Mouse (Mus musculus) intestine, postnatal 0 days (tissue): ENCODE measurements at regions not wholly inside any gene's neighbourhood (a gene's known extent, or its start where the extent isn't known, plus 50 kb on each side); places are given as distances from the start of the nearest gene placed in this dataset.

ENCODE experiments used
- ATAC-seq: fragments of 200-750 bp; cut with Nextera tagmentation; 2 replicates; pipeline ENCODE4 v1.8.0; 2017; ENCODE audit warnings: mild to moderate bottlenecking, moderate TSS enrichment, moderate library complexity
- H3K27ac ChIP-seq: fragments of 300-500 bp; sonication (generic); 2 replicates; pipeline ENCODE4 v1.5.1; 2014; ENCODE audit warnings: mild to moderate bottlenecking, low read depth, low read length, moderate library complexity
- H3K27me3 ChIP-seq: fragments of 300-500 bp; sonication (generic); replicated peaks from 2 replicates; pipeline ENCODE4 v1.6.1; 2014; ENCODE audit warnings: low read length, mixed read lengths; ENCODE audit not compliant: control insufficient read depth, insufficient read depth
- H3K36me3 ChIP-seq: fragments of 300-500 bp; sonication (generic); 2 replicates; pipeline ENCODE4 v1.6.1; 2014; ENCODE audit warnings: mild to moderate bottlenecking, moderate library complexity; ENCODE audit not compliant: control insufficient read depth, insufficient read depth
- H3K4me1 ChIP-seq: fragments of 300-500 bp; sonication (generic); replicated peaks from 2 replicates; pipeline ENCODE4 v1.6.1; 2014; ENCODE audit warnings: antibody characterized with exemption, low read length, mixed read lengths; ENCODE audit not compliant: control insufficient read depth, insufficient read depth
- H3K4me2 ChIP-seq: fragments of 300-500 bp; sonication (generic); replicated peaks from 2 replicates; pipeline ENCODE4 v1.6.1; 2014; ENCODE audit warnings: low read depth, mild to moderate bottlenecking, moderate library complexity
- H3K4me3 ChIP-seq: fragments of 300-500 bp; sonication (generic); 2 replicates; pipeline ENCODE4 v1.5.1; 2014; ENCODE audit warnings: low read depth, low read length
- H3K9ac ChIP-seq: fragments of 300-500 bp; sonication (generic); 2 replicates; pipeline ENCODE4 v1.6.1; 2014; ENCODE audit warnings: mild to moderate bottlenecking, low read depth, low read length
- H3K9me3 ChIP-seq: fragments of 300-500 bp; sonication (generic); 2 replicates; pipeline ENCODE4 v1.6.1; 2016; ENCODE audit warnings: mixed run types; ENCODE audit not compliant: control insufficient read depth
- CTCF ChIP-seq: sonication (generic); IDR thresholded peaks from 2 replicates; pipeline ENCODE4 v1.5.1; 2016; ENCODE audit warnings: low read depth, mild to moderate bottlenecking, control low read depth, antibody characterized with exemption, moderate library complexity
- WGBS: fragments of 180-500 bp; shearing (Covaris S2); extraction: QIAGEN DNeasy Blood & Tissue Kit; methylation state at CpG from one replicate; pipeline ENCODE4 v1.1.7; 2014; 5-methylcytosine and 5-hydroxymethylcytosine counted together

DNA sequence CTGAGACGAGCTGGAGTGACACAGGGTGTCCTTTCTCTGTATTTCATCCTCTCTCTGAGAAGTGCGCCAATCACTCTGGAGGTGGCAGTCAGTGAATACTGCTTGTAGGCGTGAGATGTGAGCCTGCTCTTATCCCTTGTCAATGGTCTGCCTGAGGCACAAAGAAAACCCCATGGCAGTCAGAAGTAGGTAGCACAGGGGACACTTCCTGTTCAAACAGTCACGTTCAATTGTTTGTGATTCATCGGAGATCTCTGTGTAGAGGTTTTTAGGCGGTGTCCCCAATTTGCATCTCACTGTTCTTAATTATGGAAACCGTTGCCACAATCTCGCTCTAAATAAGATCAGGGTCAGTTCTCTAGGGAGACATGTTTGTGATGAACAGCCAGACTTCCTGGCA lies 447.7 kb downstream of the Glrx3 start:
- no peak overlapping the region for H3K9ac ChIP-seq
- WGBS, result 72% methylated on average over 8 of the region's 8 CpGs

DNA sequence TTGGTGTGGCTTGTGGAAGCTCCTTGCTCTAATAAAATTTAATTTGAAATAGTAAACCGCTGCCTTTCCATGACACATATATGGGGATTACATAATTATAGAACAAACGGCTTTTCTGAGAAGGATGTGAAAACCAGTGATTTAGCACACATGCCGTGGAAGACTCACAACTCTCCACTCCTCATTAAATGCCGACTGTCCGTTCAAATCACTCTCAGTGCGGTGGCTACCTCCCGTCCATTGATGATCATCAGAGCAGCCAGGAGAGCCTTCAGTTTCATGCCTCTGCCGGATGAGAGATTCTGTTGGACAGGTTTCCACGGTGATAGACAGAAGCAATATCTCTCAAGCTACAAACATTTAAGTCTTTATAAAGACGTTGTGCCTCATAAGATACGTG lies 451.3 kb downstream of the Glrx3 start:
- no peak for TF ChIP-seq CTCF

More for the DNA sequence above, 447.7 kb downstream of the Glrx3 start:
- Histone ChIP-seq H3K9me3 (no peaks in the 10 kb centered on the region), H3K4me2 (no peak overlapping the region), H3K27ac (no peak overlapping the region), H3K4me3 (no peak overlapping the region), H3K4me1 (no peaks in the 10 kb centered on the region), H3K36me3 (no peaks in the 10 kb centered on the region), H3K27me3 (no peaks in the 10 kb centered on the region)
- ATAC-seq, result no peak
- TF ChIP-seq CTCF, result no peak

DNA sequence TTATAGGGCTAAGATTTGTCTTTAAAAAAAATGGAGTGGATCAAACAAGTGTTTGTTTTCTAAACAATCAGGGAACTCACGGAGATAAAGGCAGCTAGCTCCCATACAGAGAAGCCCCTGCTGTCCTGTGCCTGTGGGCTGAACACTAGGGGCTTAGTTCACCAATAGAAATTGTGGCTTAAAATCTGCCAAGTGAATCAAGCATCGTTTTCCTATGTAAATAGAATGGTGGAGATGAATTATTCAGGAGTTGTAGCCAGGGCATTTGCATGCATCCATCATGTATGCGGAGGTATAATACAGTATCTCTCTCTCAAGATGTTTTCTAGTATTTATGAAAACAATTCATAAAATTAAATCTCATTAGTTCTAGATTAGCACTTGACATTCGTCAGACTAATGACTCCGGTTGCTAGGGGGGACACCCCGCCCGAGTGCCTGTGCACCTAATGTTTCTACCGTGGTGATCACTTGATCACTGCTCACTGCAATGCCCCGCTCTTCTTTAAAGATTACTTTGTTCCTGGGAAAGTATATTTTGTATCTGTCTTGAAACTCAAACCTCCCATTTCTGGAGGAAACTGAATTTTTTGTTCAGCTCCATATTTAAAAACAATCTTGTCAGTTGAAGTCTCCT lies 469.1 kb downstream of the Glrx3 start:
- H3K4me1 ChIP-seq, result no peaks in the 10 kb centered on the region
- ATAC-seq, result no peak
- H3K9me3 ChIP-seq, result no peaks in the 10 kb centered on the region
- H3K36me3 ChIP-seq, result no peaks in the 10 kb centered on the region
- H3K27ac ChIP-seq, result no peak overlapping the region
- no peak overlapping the region for H3K9ac ChIP-seq
- H3K4me2 ChIP-seq, result no peak overlapping the region
- H3K27me3 ChIP-seq, result no peaks in the 10 kb centered on the region
- TF ChIP-seq CTCF, result no peak
- no peak overlapping the region for H3K4me3 ChIP-seq
- WGBS, result 71% methylated on average over 9 of the region's 9 CpGs

More for the DNA sequence above, 451.3 kb downstream of the Glrx3 start:
- Histone ChIP-seq H3K9me3 (no peaks in the 10 kb centered on the region), H3K4me1 (no peaks in the 10 kb centered on the region), H3K27ac (no peak overlapping the region), H3K36me3 (no peaks in the 10 kb centered on the region), H3K4me3 (no peak overlapping the region), H3K9ac (no peak overlapping the region), H3K27me3 (no peaks in the 10 kb centered on the region), H3K4me2 (no peak overlapping the region)
- no peak for ATAC-seq
- 80% methylated on average over 11 of the region's 11 CpGs for WGBS

DNA sequence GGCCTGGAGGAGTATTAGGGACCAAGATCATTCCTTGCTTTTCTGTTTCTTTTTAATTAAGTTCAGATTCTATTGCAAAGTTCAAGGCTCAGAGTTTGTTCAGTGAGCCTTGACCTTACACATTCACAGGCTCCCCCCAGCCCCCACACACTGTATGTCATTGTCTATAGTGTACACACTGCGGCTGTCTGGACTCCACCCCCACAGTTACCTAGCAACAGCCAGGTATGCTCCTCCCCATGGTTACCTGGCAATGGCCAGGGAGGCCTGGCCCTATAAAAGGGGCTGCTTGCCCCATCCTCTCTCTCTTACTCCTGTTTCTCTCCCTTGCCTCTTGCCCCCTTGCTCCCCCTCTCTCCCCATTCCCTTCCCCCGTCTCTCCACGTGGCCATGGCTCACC lies 472.0 kb downstream of the Glrx3 start:
- Histone ChIP-seq H3K4me2 (no peak overlapping the region), H3K9ac (no peak overlapping the region), H3K9me3 (no peaks in the 10 kb centered on the region), H3K4me1 (no peaks in the 10 kb centered on the region), H3K27ac (no peak overlapping the region), H3K4me3 (no peak overlapping the region), H3K36me3 (no peaks in the 10 kb centered on the region), H3K27me3 (no peaks in the 10 kb centered on the region)
- no peak for ATAC-seq
- WGBS, result 29% methylated on average over 3 of the region's 3 CpGs
- TF ChIP-seq CTCF, result no peak

DNA sequence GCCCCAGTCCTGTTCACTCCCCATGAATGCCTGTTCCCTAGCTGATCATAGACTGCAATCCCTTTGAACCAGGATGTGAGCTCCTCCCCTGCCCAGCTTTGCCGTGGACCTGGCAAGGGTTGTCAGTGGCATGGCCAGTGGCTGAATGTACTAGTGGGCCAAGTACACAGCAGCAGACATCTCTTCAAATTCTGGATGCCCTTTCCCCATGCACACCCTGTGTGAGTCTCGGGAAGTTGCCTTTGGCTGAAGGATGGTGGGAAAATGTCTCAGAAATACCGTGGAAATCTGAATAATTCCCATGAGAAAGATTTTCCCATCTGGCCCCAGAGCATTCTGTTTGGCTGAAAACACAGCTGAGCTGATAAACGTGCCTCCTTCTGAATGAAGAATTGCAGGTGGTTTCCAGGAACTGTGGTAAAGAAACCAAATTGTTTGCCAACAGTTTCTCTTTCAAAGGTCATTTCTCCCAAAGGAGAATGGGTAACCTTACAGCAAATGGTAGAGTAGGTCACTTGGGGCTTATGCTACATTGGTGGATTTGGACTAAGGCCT lies 476.2 kb downstream of the Glrx3 start:
- TF ChIP-seq CTCF, result no peak
- no peak overlapping the region for H3K27ac ChIP-seq
- no peak overlapping the region for H3K4me2 ChIP-seq
- no peaks in the 10 kb centered on the region for H3K27me3 ChIP-seq
- no peaks in the 10 kb centered on the region for H3K4me1 ChIP-seq
- 64% methylated on average over 4 of the region's 4 CpGs for WGBS
- no peak overlapping the region for H3K4me3 ChIP-seq
- no peaks in the 10 kb centered on the region for H3K9me3 ChIP-seq
- ATAC-seq, result no peak
- H3K9ac ChIP-seq, result no peak overlapping the region
- no peaks in the 10 kb centered on the region for H3K36me3 ChIP-seq

DNA sequence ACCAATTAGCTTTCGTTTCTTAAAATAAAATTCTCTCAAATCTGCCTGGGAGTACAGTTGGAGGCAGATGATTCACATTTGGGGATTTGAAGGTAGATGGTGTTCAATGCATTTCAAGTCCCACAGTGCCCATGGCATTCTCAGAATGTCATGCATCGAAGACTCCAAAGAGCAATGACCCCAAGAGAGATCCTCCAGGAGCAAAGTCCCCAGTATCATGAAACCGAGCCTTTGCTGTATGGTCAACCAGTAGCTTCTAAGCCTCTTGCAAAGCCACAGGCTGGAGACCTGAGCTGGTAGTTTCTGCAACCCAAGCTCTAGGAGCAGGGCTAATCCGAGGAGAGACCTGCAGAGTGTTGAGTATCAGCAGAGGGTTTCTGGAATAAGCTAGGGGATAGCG lies 477.1 kb downstream of the Glrx3 start:
- no peak for TF ChIP-seq CTCF
- Histone ChIP-seq H3K4me2 (no peak overlapping the region), H3K4me1 (no peaks in the 10 kb centered on the region), H3K36me3 (no peaks in the 10 kb centered on the region), H3K27ac (no peak overlapping the region), H3K9ac (no peak overlapping the region), H3K27me3 (no peaks in the 10 kb centered on the region), H3K9me3 (no peaks in the 10 kb centered on the region), H3K4me3 (no peak overlapping the region)
- WGBS, result 81% methylated on average over 5 of the region's 5 CpGs
- no peak for ATAC-seq
